Mouse (Mus musculus) stomach, embryonic 16.5 days (tissue): ENCODE data around the gene Lpcat3. TPM values are rescaled to one million over a fixed set of nuclear protein-coding genes. Genes with fewer than 3 reads are reported as not detected.

Experiments
- ATAC-seq: fragments of 200-750 bp; cut with Nextera tagmentation; 2 replicates; pipeline ENCODE4 v1.8.0; 2017; ENCODE audit warnings: moderate number of reproducible peaks, moderate TSS enrichment; ENCODE audit not compliant: insufficient read depth, low FRiP score
- H3K27ac ChIP-seq: fragments of 300-500 bp; sonication (generic); 2 replicates; pipeline ENCODE4 v1.5.1; 2014; ENCODE audit warnings: low read length
- H3K27me3 ChIP-seq: fragments of 300-500 bp; sonication (generic); 2 replicates; pipeline ENCODE4 v1.6.1; 2014; ENCODE audit warnings: low read length, control low read depth, mixed read lengths; ENCODE audit not compliant: control insufficient read depth, insufficient read depth
- H3K36me3 ChIP-seq: fragments of 300-500 bp; sonication (generic); 2 replicates; pipeline ENCODE4 v1.6.1; 2014; ENCODE audit warnings: low read length; ENCODE audit not compliant: control insufficient read depth, insufficient read depth
- H3K4me1 ChIP-seq: fragments of 300-500 bp; sonication (generic); 2 replicates; pipeline ENCODE4 v1.6.1; 2014; ENCODE audit warnings: low read length, control low read depth, mixed read lengths; ENCODE audit not compliant: control insufficient read depth, insufficient read depth
- H3K4me2 ChIP-seq: fragments of 300-500 bp; sonication (generic); 2 replicates; pipeline ENCODE4 v1.6.1; 2014; ENCODE audit warnings: low read depth, low read length, mixed read lengths
- H3K4me3 ChIP-seq: fragments of 300-500 bp; sonication (generic); replicated peaks from 2 replicates; pipeline ENCODE4 v1.5.1; 2014; ENCODE audit warnings: mild to moderate bottlenecking, low read length
- H3K9ac ChIP-seq: fragments of 300-500 bp; sonication (generic); 2 replicates; pipeline ENCODE4 v1.6.1; 2014; ENCODE audit warnings: low read length
- H3K9me3 ChIP-seq: fragments of 300-500 bp; sonication (generic); replicated peaks from 2 replicates; pipeline ENCODE4 v1.6.1; 2016; ENCODE audit warnings: low read length, control low read depth; ENCODE audit not compliant: control insufficient read depth
- WGBS: fragments of 180-500 bp; shearing (Covaris S2); extraction: QIAGEN DNeasy Blood & Tissue Kit; methylation state at CpG from one replicate; pipeline ENCODE4 v1.1.7; 2014; 5-methylcytosine and 5-hydroxymethylcytosine counted together
- microRNA counts: library from miRNA; unstranded; fragments of <30 nt; microRNA quantifications from one replicate; lab custom pipeline; 2016
- microRNA-seq: library from miRNA; unstranded; fragments of <30 nt; microRNA quantifications from one replicate; pipeline ENCODE4, GENCODE M21; 2016
- polyA plus RNA-seq: library from polyadenylated mRNA; unstranded; fragments of >200 nt; fragmentation: Nextera tagmentation; extraction: Ambion mirVana; gene quantifications from 2 replicates; pipeline ENCODE4 v1.2.1, GENCODE M21; 2015

Lpcat3 gene
- polyA plus RNA-seq, 1 experiment from 2014 or later = 84.1 TPM

DNA sequence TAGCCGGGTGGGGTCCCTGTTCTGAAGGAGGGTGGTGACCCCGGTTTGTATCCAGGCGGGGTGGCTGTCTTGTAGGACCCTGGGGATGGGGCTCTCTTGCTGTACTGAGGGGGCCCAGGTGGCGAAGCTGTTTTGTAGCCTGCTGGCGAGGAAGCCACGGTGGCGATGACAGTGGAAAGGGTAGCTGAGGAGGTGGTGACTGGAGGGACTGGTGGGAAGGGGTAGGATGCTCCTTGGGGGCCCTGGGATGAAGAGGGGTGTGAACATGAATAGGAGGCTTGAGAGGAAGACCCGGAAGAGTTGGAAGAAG, 83.4 kb downstream of the Lpcat3 start:
- H3K4me2 ChIP-seq = peak overlapping the region; percentile 97
- peak overlapping the region; percentile 92 for H3K27ac ChIP-seq
- no peaks in the 10 kb centered on the region for H3K27me3 ChIP-seq
- 0 out of 2 replicates have a peak, but pooled peaks have one; percentile 1 for ATAC-seq
- peaks cover 15% of the 10 kb centered on the region for H3K36me3 ChIP-seq
- peaks cover 20% of the 10 kb centered on the region for H3K4me1 ChIP-seq
- H3K4me3 ChIP-seq = peak overlapping the region; percentile 53
- H3K9ac ChIP-seq = peak overlapping the region; percentile 92
- WGBS = 19% methylated on average over 8 of the region's 8 CpGs
- H3K9me3 ChIP-seq = no peaks in the 10 kb centered on the region

GRCm38 (mm10) chr6:124746654-124747632, 84.1 kb downstream of the Lpcat3 start:
- Histone ChIP-seq H3K4me2 (peak overlapping the region; percentile 97), H3K9ac (peak overlapping the region; percentile 92), H3K27ac (no peak overlapping the region), H3K4me1 (peaks cover 16% of the 10 kb centered on the region), H3K27me3 (no peaks in the 10 kb centered on the region), H3K36me3 (peaks cover 15% of the 10 kb centered on the region), H3K9me3 (no peaks in the 10 kb centered on the region), H3K4me3 (no peak overlapping the region)
- ATAC-seq = no peak
- 82% methylated on average over 7 of the region's 7 CpGs for WGBS

DNA sequence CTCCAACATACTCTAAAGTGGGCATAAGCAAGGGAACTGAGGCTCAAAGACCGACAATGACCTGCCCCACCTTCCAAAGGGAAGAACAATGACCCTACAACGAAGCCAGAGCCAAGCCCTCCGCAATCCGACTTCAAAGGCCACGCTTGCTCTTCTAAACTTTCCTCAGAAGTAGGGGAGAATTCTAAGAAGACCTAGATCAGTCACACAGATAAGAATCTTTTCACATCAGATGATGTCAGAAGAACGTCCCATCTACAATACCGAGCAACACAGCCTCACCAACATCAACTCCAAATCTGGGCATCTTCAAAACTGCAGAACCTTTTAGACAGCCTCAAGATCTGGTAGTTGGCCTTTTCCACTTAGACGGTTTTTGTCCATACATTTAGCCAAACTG, 87.6 kb downstream of the Lpcat3 start:
- 82% methylated on average over 8 of the region's 8 CpGs for WGBS
- Histone ChIP-seq H3K9ac (no peak overlapping the region), H3K9me3 (no peaks in the 10 kb centered on the region), H3K36me3 (peaks cover 7% of the 10 kb centered on the region; the same call in 1 of the 2 replicates), H3K27me3 (no peaks in the 10 kb centered on the region), H3K4me2 (no peak overlapping the region), H3K27ac (no peak overlapping the region), H3K4me3 (no peak overlapping the region), H3K4me1 (peaks cover 23% of the 10 kb centered on the region)
- ATAC-seq = no peak

DNA sequence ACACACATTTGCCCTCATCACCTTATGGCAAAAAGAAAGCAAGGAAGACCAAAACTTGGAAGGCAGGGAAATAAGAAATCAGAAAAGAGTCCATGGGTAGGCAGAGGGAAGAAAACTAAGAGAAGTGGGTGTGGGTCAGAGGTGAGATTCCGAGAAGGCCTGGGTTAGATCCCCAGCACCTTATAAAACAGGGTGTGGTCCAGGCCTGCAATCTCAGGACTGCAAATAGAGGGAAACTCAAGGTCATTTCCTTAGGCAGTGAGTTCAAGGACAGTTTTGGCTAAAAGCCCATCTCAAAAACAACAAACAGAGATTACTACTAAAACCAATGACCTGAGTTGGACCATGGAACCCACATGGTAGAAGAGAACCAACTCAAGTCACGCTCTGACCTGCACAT, 91.0 kb downstream of the Lpcat3 start:
- Histone ChIP-seq H3K9ac (no peak overlapping the region), H3K4me1 (peaks cover 28% of the 10 kb centered on the region), H3K9me3 (no peaks in the 10 kb centered on the region), H3K36me3 (no peaks in the 10 kb centered on the region; the same call in 1 of the 2 replicates), H3K4me2 (no peak overlapping the region), H3K27ac (no peak overlapping the region), H3K27me3 (no peaks in the 10 kb centered on the region), H3K4me3 (no peak overlapping the region)
- 85% methylated on average over 2 of the region's 2 CpGs for WGBS
- ATAC-seq = no peak

MicroRNAs encoded within 50 kb of the gene (microRNA counts, 519-probe panel; counts per million panel counts)
- microRNA mmu-miR-141 (lab: Ali Mortazavi, UCI) (3,464 counts per million, percentile 80 among the panel's probes with 10 or more counts), microRNA mmu-miR-200c (lab: Ali Mortazavi, UCI) (4,009 counts per million, percentile 92 among the panel's probes with 10 or more counts)

Small RNAs within 50 kb of the gene (microRNA-seq; reads per million reads assigned to microRNA genes)
- gene Mir141 (2,953 reads per million, percentile 86 among the genes with 10 or more reads in this experiment), gene Mir200c (17,843 reads per million, percentile 96 among the genes with 10 or more reads in this experiment)

Other genes with a start within 250 kb of the Lpcat3 start
- gene Pex5, start 248.0 kb upstream of the Lpcat3 start, polyA plus RNA-seq = 43.1 and 45.6 TPM in 2 replicates
- 5.9 and 7.3 TPM in 2 replicates for gene Clstn3, start 198.2 kb upstream of the Lpcat3 start, polyA plus RNA-seq
- gene C1rl, start 169.9 kb upstream of the Lpcat3 start, polyA plus RNA-seq = 1.6 and 1.7 TPM in 2 replicates
- gene C1ra, start 150.6 kb upstream of the Lpcat3 start, polyA plus RNA-seq = 9.4 TPM in 2 replicates
- gene C1s1, start 120.7 kb upstream of the Lpcat3 start, polyA plus RNA-seq = 12.6 and 15.2 TPM in 2 replicates
- gene C1rb, start 92.7 kb upstream of the Lpcat3 start, polyA plus RNA-seq = 0.11 TPM in 1 of 2 replicates, not detected in the other
- gene C1s2, start 26.9 kb upstream of the Lpcat3 start, polyA plus RNA-seq = not detected in 2 replicates
- 167 and 175 TPM in 2 replicates for gene Emg1, start 49.2 kb downstream of the Lpcat3 start, polyA plus RNA-seq
- gene Phb2, start 49.3 kb downstream of the Lpcat3 start, polyA plus RNA-seq = 282 and 303 TPM in 2 replicates
- gene Ptpn6, start 75.7 kb downstream of the Lpcat3 start, polyA plus RNA-seq = 19.6 and 20.1 TPM in 2 replicates
- 352 and 357 TPM in 2 replicates for gene Grcc10, start 78.3 kb downstream of the Lpcat3 start, polyA plus RNA-seq
- gene Gm45234, start 93.0 kb downstream of the Lpcat3 start, polyA plus RNA-seq = not detected in 2 replicates
- gene Atn1, start 93.5 kb downstream of the Lpcat3 start, polyA plus RNA-seq = 12.2 and 13.1 TPM in 2 replicates
- gene Eno2, start 106.6 kb downstream of the Lpcat3 start, polyA plus RNA-seq = 9.3 and 9.8 TPM in 2 replicates
- gene Lrrc23, start 116.7 kb downstream of the Lpcat3 start, polyA plus RNA-seq = 0.53 and 0.65 TPM in 2 replicates
- gene Spsb2, start 145.6 kb downstream of the Lpcat3 start, polyA plus RNA-seq = 14.8 and 15.1 TPM in 2 replicates
- gene Tpi1, start 151.3 kb downstream of the Lpcat3 start, polyA plus RNA-seq = 938 and 959 TPM in 2 replicates
- gene Usp5, start 166.5 kb downstream of the Lpcat3 start, polyA plus RNA-seq = 128 and 139 TPM in 2 replicates
- gene Cdca3, start 166.5 kb downstream of the Lpcat3 start, polyA plus RNA-seq = 129 and 138 TPM in 2 replicates
- 0.66 and 1.5 TPM in 2 replicates for gene Gnb3, start 177.2 kb downstream of the Lpcat3 start, polyA plus RNA-seq
- gene P3h3, start 194.7 kb downstream of the Lpcat3 start, polyA plus RNA-seq = 9.9 and 11.5 TPM in 2 replicates
- gene Gpr162, start 201.0 kb downstream of the Lpcat3 start, polyA plus RNA-seq = 1.1 and 1.7 TPM in 2 replicates
- 0.46 TPM in 2 replicates for gene Cd4, start 225.2 kb downstream of the Lpcat3 start, polyA plus RNA-seq
- 1.2 and 1.3 TPM in 2 replicates for gene Lag3, start 248.7 kb downstream of the Lpcat3 start, polyA plus RNA-seq